Mouse (Mus musculus) bone marrow, adult 2 months (tissue): ENCODE measurements around the gene Txndc5. TPM values are rescaled to one million over a fixed set of nuclear protein-coding genes. Genes with fewer than 3 reads are reported as not detected.

Source experiments
- H3K27ac ChIP-seq: fragments of 200-500 bp; 2 replicates; pipeline ENCODE4 v1.5.1; 2012; ENCODE audit warnings: low read depth, mild to moderate bottlenecking, control low read depth, inconsistent platforms, low read length; ENCODE audit not compliant: control insufficient read depth, poor library complexity, insufficient read depth
- H3K4me1 ChIP-seq: fragments of 200-500 bp; 2 replicates; pipeline ENCODE4 v1.6.1; 2011; ENCODE audit warnings: low read length; ENCODE audit not compliant: control insufficient read depth, insufficient read depth
- H3K4me3 ChIP-seq: fragments of 200-500 bp; replicated peaks from 2 replicates; pipeline ENCODE3; 2011; ENCODE audit warnings: mild to moderate bottlenecking, low read depth, low read length, control low read depth; ENCODE audit not compliant: control insufficient read depth
- CTCF ChIP-seq: fragments of 200-500 bp; IDR thresholded peaks from 2 replicates; pipeline ENCODE4 v1.5.1; 2011; ENCODE audit warnings: low read length, control low read depth; ENCODE audit not compliant: control insufficient read depth, insufficient read depth
- POLR2A ChIP-seq: fragments of 200-500 bp; IDR thresholded peaks from 2 replicates; pipeline ENCODE4 v1.6.1; 2011; ENCODE audit warnings: low read depth, mild to moderate bottlenecking, control low read depth, low read length, borderline replicate concordance; ENCODE audit not compliant: control insufficient read depth
- WGBS: fragments of 180-500 bp; shearing (Covaris S2); methylation state at CpG from one replicate; pipeline ENCODE4 v1.1.7; 2018; 5-methylcytosine and 5-hydroxymethylcytosine counted together
- polyA plus RNA-seq: library from polyadenylated mRNA; stranded (reverse); fragments of >200 nt; gene quantifications from 2 replicates; pipeline ENCODE4 v1.2.4, GENCODE M21; 2011; ENCODE audit warnings: low replicate concordance; ENCODE audit not compliant: missing spikeins, insufficient read depth, insufficient read length

The Txndc5 gene
- polyA plus RNA-seq, 1 experiment, result 32.5 TPM

GRCm38 (mm10) chr13:38473497-38473896 lies 55.1 kb downstream of the Txndc5 start:
- H3K4me3 ChIP-seq, result no peak overlapping the region
- TF ChIP-seq POLR2A (no peak), CTCF (no peak)
- no peak overlapping the region for H3K27ac ChIP-seq
- no peaks in the 10 kb centered on the region for H3K4me1 ChIP-seq
- WGBS, result 78% methylated on average over 6 of the region's 6 CpGs

DNA sequence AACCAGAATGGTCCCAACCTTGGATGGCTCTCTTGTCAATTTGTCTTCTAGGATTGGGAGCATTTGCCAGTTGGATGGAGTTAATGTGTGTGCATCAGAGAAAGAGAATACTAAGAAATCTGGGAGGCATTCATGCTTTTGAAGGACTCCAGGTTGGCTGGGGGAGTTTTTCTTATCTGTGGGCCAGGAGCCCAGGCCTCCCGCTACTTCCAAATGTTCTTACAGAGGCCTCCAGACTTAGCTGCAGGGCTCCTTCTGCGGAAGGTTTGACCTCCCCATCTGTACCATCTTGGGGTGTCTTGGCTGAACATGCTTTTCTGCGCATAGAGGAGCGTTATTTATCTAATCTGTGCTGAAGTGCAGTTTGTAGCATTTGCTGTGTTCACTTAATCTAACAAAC lies 56.0 kb downstream of the Txndc5 start:
- 78% methylated on average over 4 of the region's 4 CpGs for WGBS
- Histone ChIP-seq H3K4me1 (no peaks in the 10 kb centered on the region), H3K27ac (no peak overlapping the region), H3K4me3 (no peak overlapping the region)
- no peak for TF ChIP-seq POLR2A
- TF ChIP-seq CTCF, result no peak

- Histone ChIP-seq H3K27ac (no peak overlapping the region), H3K4me1 (no peaks in the 10 kb centered on the region), H3K4me3 (no peak overlapping the region)
- no peak for TF ChIP-seq CTCF
- 81% methylated on average over 5 of the region's 5 CpGs for WGBS
Measured at GRCm38 (mm10) chr13:38470882-38471281, 57.7 kb downstream of the Txndc5 start.

DNA sequence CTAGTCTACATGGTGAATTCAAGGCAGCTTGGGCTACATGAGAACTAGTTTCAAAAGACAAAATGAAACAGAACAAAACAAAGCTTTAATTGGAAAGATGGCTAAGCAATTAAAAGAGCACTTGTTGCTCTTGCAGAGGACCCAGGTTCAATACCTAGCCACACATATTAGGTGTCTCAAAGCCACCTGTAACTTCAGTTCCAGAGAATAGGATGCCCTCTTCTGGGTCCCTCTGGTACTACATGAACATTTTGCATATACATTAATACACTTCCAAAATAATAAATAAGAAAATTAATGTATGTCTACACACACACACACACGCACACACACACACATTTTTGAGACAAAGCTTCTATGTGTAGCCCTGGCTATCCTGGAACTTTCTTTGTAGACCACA lies 65.2 kb downstream of the Txndc5 start:
- Histone ChIP-seq H3K27ac (no peak overlapping the region), H3K4me1 (no peaks in the 10 kb centered on the region), H3K4me3 (no peak overlapping the region)
- 58% methylated on average over 1 of the region's 1 CpGs for WGBS
- TF ChIP-seq CTCF, result no peak
- TF ChIP-seq POLR2A, result no peak

GRCm38 (mm10) chr13:38451446-38451845 lies 77.2 kb downstream of the Txndc5 start:
- 78% methylated on average over 5 of the region's 5 CpGs for WGBS
- Histone ChIP-seq H3K4me1 (no peaks in the 10 kb centered on the region), H3K27ac (no peak overlapping the region), H3K4me3 (no peak overlapping the region)
- no peak for TF ChIP-seq CTCF
- no peak for TF ChIP-seq POLR2A

Other genes starting within 250 kb of the Txndc5 start
- 1.3 and 3.3 TPM in 2 replicates for gene Bmp6, start 183.7 kb downstream of the Txndc5 start, polyA plus RNA-seq
- 4.8 and 5.0 TPM in 2 replicates for gene Bloc1s5, start 106.3 kb upstream of the Txndc5 start, polyA plus RNA-seq
- gene Eef1e1, start 130.2 kb upstream of the Txndc5 start, polyA plus RNA-seq, result 25.1 and 27.2 TPM in 2 replicates